Mouse (Mus musculus): Measurements from ENCODE around the gene Eif2b5. TPM values are rescaled to one million over a fixed set of nuclear protein-coding genes. Genes with fewer than 3 reads are reported as not detected.
A peak's percentile ranks its signal among the peaks of the same experiment; 100 is the strongest.
"Not testable (repeated sequence)": the region's sequence is repeated elsewhere in the genome, so short reads cannot be mapped to it uniquely, and the experiment has no call there.

Gene Eif2b5
- polyA plus RNA-seq (2017; shearing (Covaris generic)) = 10 to 100 TPM; 13.7 to 14.5 TPM

DNA sequence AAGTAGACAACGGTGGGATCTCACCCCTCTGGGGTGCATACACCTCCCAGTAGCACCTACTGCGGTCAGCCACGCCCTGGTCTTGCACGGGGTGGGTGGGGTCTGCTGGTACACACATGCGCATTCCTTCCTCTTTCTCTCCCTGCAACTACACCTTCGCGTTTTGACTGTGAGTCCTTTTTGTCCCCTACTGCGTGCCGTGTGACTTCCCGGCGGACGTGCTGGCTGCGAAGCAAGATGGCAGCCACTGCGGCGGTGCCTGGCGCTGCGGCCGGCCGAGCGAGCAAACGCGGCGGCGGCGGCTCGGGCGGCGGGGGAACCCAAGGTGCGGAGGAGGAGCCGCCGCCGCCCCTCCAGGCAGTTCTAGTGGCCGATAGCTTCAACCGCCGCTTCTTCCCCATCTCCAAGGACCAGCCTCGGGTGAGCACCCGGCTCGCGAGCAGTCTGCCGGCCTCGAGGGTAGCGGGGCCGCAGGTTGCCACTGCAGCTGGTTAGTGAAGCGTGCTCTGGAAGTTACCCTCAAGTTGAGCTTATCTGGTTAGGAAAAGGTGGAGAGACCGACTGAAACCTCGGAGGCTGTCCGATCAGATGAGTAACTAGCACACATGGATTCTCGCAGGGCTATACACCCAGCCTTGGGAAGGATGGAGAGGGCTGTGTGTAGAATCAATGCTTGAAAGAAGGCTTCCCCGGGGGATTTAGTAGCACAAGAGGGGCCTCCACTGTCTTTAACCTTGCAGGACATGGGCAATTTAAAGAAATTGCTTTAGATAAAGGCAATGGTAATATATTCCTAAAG, at the start of gene Eif2b5:
TSS of gene Eif2b5 (plus strand) at position 141 of the 799 bp plus-strand sequence.
- peak; percentile 87 for ATAC-seq

DNA sequence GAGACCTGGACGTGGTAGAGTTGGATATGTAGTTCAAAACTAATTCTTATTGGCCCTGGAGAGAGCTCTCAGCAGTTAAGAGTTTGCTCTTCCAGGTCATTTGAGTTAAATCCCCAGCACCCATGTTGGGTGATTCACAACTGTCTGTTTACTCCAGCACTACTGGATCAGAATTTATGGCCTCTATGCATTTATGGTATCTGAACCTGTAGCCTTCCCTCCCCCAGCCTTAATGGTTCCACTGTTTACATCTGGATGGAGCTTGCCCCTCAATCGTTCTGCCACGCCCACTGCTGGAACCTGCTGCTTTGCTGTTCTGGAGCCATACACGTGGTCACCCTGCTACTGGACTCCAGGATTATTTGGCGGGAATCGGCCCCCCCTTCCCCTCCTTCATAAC, 46.8 kb upstream of the Eif2b5 start:
- ATAC-seq = no peak

DNA sequence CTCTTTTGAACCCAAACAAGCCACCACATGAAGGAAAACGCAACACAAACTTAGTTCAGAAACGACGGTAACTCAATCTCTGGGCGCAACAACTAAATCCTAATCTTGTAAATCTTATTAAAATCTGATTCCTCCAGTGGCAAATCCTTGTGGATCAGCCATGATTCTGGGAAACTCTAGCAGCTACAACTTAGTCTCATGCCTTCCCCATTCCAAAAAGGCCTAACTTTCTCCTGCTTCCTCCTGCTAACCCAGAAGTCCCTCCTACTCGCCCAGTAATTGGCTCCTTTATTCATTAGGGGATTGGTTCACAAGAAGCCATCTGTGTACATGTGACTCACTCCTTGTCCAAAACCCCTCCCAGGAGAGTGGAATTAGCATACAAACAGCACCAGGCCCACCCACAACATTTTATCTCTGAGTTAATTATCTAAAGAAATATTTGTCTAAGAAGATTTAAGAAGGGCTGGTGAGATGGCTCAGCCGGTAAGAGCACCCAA, 44.4 kb upstream of the Eif2b5 start:
- ATAC-seq = no peak

DNA sequence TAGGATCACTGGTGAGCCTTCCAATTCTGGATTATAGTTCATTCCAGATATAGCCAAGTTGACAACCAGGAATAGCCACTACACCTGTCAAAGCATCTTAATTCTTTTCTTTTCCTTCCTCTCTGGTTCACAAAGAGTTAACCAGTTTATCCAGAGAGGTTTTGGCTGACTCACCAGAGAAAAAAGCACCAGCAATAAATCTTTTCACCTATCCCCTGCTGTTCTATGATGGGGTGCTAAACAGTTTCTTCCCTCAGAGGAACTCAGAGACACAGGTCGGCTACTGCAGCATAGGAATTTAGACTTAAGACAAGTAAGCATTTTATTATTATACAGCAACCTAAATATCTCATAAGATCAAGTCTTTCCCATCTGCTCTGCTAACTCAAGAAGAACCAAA, 42.5 kb upstream of the Eif2b5 start:
- no peak for ATAC-seq

DNA sequence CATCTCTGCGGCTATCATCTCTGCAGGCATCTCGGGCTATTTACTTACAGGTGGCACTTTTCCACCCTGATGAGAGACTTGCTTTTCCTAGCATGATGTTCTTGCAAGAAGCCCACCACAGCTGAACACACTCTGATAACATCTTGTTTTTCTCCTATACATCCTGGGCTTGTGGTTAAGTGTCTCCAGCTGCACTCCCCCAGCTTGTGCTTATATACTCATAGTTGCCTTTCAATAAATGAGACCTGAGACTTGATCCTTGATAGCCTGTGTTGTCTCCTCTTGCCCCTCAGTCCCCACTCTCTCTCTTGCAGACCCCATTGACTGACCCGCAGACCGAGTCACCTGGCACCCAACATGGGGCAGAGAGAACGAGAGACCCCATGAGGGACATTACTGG, 39.9 kb upstream of the Eif2b5 start:
- not testable (repeated sequence) for ATAC-seq

DNA sequence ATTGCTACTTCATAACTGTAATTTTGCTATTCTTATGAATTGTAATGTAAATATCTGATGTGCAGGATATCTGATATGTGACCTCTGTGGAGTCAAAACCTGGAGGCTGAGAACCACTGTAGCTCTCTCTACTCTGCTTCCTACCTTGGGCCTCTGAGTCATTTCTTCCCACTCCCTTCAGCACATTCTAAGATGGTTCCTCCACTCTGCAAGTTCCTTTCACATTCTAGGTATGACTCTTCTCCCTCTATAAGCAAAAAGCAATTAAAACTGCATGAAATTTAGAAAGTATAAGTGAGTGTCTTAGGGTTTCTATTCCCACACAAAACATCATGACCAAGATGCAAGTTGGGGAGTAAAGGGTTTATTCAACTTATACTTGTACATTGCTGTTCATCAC, 33.9 kb upstream of the Eif2b5 start:
- ATAC-seq = no peak

DNA sequence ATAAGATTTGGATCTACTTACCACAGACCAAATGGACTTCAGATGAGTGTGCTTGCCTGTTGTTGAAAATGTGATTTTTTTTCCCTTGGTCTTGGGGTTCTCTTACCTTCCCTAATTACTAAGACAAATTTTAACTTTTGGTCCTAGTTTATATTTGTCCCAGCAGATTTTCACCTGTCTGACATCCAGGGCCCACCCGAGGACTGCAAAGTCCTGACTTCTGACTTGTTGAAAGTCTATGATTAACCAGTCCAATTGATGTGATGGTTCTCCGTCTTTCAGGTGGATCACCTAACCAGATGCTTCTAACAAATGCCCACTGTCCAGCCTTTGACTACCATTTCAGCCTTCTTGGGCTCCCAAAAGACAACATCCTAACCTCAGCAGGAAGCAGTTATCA, 27.6 kb upstream of the Eif2b5 start:
- no peak for ATAC-seq

DNA sequence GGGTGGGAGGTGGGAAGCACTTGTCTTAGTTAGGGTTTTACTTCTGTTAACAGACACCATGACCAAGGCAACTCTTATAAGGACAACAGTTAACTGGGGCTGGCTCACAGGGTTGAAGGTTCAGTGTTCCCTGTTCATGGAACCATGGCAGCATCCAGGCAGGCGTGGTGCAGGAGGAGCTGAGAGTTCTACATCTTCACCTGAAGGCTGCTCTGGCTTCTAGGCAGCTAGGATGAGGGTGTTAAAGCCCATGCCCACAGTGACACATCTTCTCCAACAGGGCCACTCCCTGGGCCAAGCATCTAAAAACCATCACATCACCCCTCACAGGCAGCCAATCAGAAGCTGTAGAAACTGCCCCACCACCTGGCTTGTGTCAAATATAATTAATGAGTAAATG, 26.9 kb upstream of the Eif2b5 start:
- no peak for ATAC-seq

DNA sequence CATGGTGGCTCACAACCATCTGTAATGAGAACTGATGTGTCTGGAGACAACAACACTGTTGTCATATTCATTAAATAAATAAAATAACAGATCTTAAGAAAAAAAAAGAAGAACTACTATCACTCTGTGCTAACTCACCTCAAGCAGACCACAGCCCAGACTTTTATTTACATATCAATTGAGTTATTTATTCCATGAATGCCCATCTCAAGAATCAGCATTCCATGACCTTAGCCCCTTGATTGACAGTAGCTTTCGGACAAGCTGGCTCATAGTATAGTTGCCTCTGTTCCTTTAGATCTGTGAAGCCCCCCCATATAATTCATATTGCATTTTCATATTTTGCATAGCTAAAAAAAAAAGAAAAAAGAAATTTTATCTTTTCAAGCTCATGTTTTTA, 24.9 kb upstream of the Eif2b5 start:
- no peak for ATAC-seq

DNA sequence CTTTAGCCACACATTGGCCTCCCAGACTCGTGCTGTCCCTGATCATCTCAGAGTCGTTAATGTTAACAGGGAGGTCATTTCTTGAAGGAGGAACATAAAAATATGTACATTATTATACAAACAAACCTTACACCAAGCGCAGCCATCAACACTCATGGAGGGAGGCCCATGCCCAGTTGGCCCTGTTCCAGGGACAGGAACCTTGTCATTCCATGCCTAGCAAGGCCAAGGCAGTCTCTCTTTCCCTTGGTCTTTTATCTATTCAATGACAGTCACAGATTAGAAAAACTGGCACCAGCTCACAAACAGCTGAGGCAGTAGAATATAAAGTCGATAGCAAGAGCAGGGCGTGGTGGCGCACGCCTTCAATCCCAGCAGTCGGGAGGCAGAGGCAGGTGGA, 24.4 kb upstream of the Eif2b5 start:
- ATAC-seq = no peak

DNA sequence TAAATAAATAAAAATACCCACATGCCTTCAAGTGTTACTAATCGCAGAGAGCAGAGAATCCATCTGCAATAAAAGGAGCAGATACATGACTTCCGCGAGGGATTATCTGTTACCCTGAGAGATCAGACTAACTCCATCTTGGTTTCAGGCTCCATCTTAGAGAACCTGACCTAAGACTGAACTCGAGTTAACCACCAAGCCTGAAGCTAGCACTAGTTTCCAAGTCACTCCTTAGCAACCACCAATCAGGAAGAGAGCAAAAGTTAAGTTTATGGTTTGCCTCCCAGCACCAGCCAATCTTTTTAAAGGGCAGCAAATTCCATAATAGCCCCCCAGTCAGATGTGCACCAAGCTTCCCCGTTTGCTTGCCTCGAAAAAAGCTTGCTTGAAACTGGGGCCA, 23.8 kb upstream of the Eif2b5 start:
- ATAC-seq = no peak

DNA sequence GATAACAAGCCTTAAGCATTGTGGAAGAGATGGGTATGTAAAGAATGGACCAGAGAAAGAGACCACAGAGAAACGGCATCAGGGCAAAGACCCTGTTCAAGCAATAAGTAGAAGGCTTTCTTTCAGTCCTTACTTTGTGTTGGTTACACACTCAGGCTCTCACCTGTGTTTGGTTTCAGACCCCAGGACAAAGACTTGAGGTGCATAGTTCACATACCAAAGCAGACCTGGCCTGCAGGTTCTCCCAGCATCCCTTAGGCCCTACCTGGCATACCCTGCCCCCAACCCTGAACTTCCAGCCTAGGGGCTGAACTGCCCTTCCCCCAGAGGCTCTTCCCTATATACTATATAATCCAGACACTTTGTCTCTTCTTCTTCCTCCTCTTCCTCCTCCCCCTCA, 23.3 kb upstream of the Eif2b5 start:
- no peak for ATAC-seq

DNA sequence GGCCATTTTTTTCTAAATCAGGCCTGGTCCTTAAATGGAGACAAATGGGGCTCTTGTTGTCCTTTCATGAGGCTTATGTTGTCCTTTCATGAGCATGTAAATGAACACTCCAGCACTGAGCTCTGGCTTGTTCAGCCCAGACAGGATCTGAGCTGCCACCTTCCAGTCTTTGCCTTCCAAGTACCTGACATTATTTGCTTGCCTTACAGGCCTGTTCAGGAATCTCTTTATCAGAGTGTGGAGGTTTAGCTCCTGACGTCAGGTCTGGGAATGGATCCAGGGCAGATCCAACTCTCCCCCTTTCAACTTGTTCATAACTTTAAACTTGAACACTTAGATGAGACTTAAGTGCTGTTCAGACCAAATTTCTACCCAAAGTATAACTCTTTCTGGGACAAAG, 21.8 kb upstream of the Eif2b5 start:
- ATAC-seq = no peak

DNA sequence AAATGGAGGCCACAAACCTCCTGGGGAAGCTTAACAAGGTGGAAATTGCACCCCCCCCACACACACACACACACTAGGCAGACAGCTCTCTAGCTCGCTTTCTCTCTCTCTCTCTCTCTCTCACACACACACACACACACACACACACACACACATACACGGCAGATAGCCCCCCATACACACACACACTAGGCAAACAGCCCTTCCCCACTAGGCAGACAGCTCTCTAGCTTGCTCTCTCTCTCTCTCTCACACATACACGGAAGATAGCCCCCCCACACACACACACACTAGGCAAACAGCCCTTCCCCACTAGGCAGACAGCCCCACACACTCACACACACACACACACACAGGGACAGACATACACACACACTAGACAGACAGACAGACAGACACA, 21.3 kb upstream of the Eif2b5 start:
- no peak for ATAC-seq

DNA sequence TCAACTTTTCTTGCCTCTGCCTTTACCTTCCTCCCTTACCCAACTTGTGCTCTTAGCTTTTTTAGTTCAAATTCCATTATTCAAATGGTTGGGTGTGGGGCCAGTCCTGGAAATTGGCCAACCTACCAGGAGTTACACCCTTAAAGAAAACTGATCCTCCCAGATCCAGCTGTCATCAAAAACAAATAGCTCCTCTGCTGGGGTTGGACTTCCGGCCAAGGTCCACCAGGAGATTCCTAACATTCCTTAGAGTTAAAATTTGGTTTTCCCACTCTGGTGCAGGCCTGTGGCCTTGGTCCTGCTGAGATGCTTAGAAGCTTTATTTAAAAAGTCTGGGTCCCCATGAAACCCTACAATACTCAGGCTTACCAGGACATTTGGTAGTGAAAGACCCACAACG, 20.1 kb upstream of the Eif2b5 start:
- no peak for ATAC-seq

DNA sequence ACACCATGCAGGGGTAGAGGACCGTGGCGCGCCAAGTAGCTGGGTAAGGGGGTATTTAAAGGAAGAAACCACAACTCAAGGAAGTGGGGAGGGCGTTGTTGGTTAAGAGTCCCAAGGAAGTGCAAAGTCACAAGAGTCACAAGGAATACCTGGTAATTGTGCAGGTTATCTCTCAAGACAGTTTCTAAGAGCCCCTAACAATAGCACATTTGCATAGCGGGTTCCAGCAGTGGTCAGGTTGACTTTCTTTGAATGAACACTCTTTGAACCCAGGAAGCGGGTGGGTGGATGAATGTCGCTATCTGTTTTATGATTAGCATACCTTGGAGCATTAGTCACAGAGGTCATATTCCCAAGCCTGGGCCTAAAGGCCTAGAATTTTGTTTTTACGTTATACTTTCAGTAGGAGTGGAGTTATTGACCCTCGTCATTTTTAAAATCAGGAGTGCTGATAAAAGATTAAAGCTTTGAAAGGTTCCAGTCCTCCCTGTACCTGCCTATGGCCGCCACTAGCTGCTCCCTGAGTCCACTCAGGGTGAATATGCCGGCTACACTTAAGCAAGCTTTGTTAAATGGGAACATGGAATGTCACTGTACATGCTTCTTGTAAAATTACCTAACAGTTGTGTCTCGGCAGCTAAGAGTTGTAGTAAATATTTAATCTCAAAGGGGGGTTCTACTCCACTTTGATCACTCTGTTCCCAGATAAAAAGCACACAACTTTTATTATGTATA, 19.4 kb upstream of the Eif2b5 start:
- not testable (repeated sequence) for ATAC-seq

DNA sequence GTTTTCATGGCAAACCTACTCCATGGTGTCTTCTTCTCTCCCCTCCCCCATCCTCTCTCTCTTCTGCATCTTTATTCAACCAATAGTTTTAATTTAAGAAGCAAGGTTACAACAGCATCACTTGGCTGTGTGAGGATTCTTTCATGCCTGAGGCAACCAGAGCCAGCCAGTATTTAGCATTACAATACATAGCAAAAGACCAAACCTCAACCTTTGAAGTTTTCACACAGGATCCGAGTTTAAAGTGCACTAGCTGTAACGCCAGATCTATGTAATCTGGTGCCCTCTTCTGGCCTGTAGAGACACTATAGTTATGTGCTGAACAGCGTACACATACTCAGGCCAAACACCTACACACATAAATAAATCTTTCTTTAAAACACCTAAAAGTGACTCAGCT, 18.5 kb upstream of the Eif2b5 start:
- ATAC-seq = no peak

DNA sequence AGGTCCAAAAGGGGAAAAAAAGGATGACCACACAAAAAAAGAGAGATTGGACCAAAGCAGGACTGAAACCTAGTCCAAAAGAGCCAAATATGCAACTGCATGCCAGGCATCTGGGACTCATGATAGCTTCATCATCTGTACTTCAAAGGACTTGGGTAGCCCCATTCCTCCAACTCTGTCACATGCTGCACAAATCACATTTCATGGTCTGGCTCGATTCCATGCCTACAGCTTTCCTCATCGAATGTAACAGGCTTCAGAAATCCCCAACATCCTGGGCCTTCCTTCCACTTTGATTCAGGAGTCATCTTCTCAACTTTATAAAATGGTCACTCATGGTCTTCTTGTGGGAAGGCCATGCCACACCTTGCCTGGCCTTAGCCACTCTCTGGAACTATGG, 16.9 kb upstream of the Eif2b5 start:
- ATAC-seq = no peak

DNA sequence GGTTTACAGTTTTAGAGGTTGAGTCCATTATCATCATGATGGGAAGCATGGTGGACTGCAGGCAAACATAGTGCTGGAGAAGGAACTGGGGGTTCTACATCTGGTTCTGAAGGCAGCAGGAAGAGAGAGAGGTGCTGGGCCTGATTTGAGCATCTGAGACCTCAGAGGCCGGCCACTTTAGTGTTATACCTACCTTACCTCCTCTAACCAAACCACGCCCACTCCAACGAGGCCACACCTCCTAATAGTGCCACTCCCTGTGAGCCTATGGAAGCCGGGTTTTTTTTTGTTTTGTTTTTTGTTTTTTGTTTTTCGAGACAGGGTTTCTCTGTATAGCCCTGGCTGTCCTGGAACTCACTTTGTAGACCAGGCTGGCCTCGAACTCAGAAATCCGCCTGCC, 14.9 kb upstream of the Eif2b5 start:
- ATAC-seq = not testable (repeated sequence)

DNA sequence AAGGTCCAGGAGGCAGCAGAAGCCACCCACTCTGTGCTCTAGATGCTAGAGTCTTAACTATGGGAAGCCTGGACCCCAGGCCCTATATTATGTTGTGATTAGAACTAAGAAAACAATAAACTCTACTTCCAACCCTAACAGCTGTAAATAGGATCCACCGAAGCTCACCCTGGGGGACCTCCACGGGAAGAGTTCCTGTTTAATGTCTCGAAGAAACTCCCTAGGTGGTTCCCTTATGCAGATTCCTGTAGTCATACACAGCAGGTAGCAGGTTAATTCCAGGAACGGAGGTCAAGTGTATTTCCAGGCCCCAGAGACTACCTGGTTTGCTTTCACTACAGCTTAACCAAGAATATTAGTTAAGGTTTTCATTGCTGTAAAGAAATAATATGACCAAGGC, 13.6 kb upstream of the Eif2b5 start:
- ATAC-seq = no peak

DNA sequence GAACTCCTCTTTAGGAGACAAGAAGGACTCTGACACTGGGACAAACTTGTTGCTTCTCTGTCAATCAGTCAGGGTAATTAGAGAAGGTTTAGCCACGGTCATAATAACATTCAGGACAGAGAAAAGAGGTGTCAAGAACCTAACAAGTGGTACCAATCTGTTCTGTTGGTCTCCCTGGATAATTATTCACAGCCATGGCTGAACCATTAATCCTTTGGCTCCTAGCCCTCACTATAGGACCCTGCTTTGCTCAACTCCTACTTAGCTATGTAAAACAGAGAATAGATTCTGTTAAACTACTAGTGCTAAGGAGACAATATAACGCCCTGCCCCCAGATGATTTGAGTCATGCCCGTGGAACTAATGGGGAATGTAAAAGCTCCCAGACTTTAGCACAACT, 12.6 kb upstream of the Eif2b5 start:
- ATAC-seq = no peak

DNA sequence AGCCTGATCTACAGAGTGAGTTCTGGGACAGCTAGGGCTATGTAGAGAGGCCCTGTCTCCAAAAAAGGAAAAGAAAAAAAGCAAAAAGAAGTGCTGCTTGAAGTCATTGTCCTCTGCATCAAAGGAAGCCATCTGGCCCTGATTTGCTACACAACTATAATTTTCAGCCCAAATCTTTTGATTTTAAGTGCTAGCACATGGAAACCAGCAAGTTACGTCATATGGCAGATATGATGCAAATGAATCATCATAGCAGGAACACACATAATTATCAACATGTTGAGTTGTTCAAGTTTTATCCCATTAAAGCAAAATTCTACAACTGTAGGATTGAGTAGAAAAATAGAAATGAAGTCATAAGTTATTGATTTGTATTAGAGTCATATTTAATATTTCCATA, 10.5 kb upstream of the Eif2b5 start:
- ATAC-seq = no peak

DNA sequence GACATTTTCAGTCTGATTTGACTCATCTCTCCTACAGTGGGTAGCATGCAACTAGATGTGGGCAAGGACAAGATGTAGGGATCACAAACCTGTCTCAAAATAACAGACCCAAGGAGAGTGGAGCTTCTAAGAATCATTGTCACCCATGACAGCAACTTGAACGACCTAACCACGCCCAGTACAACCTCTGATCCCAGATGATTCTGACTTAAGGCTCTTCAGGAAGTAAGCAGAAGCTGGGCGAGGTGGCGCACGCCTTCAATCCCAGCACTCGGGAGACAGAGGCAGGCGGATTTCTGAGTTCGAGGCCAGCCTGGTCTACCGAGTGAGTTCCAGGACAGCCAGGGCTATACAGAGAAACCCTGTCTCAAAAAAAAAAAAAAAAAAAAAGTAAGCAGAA, 9.9 kb upstream of the Eif2b5 start:
- not testable (repeated sequence) for ATAC-seq

DNA sequence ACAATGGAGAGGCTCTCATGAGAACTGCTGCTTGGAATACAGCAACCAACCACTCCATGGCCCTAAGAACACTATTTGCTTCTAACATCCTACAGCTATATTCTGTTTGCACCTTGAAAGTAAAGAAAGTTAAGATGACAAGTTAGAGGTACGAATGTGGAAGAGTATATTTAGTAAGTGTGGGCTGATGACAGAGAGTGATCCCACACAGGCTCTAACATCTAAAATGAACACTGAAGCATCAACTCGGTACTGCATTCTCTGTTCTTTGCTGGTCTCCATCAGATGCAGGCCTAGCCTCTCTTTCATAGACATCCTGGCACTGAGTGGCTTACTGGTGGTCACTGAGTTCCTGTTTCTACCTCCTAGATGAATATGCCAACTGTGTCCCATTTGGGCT, 9.4 kb upstream of the Eif2b5 start:
- ATAC-seq = no peak

Data from activated CD4-positive, CD25-positive, alpha-beta regulatory T cell, adult 4 months (primary cell).